Mouse (Mus musculus): ENCODE measurements around the gene Smarcb1. TPM values are rescaled to one million over a fixed set of nuclear protein-coding genes. Genes with fewer than 3 reads are reported as not detected.

The Smarcb1 gene
- total RNA-seq, 1 experiment from 2014 or later, result 88.3 TPM

DNA sequence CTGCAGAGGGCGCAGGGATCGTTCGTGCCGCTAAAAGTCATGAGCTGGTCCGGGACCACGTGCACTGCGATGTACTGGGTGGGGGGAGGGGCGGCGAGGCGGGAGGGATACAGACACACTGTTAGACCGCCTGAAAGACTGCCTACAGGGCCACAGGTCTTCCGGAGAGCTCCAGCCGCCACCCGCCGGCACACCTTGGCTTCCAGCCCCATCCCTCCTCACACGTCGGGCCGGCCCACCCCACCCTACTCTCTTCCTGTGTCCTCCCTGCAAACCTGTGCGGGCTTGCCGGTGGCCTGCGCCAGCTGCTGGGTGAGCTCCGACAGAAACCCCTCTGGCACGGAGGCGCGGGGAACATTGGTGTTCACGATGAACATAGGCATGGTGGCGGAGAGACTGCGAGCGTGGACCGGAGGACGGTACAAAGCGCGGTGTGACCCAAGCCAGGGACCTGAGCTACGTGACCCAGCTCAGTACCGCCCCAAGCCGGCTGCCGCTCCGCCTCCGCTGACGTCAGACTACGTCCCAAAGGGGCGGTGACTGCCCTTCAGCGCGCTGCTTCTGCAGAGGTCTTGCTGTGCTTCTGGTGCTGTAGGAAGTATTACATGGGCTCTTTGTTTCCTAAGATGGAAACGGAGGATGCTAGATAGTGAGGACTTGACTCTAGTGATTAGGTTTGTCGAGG is 61.5 kb downstream of the Smarcb1 start, which contains the start of gene Mif:
Gene Mif, minus strand, starts transcription at position 455 of the 685 bp plus-strand sequence.
- ATAC-seq (replicated peaks; ENCODE audit: low read depth, poor library complexity, severe bottlenecking), result peak; percentile 98

DNA sequence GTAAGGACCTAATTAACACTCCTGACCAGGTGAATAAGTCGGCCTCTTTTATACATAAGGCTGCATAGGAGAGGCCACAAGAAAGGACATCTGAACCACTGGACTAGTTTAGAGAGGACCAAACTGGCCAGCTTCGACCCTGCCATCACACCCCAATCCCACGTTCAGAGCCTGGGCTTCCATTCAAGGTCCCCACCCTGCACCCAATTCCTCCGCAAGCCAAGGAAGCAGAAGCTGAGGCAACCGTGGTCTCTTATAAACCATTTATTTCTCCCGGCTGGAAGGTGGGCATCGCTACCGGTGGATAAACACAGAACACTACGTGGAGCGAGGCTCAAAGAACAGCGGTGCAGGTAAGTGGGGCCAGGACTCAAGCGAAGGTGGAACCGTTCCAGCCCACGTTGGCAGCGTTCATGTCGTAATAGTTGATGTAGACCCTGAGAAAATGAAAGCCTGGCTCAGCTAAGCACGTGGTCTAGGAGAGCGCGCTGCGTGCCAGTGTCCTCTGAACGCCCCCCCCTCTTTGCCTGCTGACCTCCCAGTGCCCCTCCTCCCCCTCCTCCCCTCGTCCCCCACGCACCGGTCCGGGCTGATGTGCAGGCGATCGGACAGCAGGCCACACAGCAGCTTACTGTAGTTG is 62.2 kb downstream of the Smarcb1 start:
- ATAC-seq (replicated peaks; ENCODE audit: low read depth, poor library complexity, severe bottlenecking), result peak; percentile 22; the same call in 1 of the 2 replicates

- no peak for ATAC-seq (replicated peaks; ENCODE audit: low read depth, poor library complexity, severe bottlenecking)
Observed at GRCm38 (mm10) chr10:75857598-75857997, 63.8 kb downstream of the Smarcb1 start.

GRCm38 (mm10) chr10:75856976-75857375 is 64.4 kb downstream of the Smarcb1 start:
- ATAC-seq (replicated peaks; ENCODE audit: low read depth, poor library complexity, severe bottlenecking), result no peak

DNA sequence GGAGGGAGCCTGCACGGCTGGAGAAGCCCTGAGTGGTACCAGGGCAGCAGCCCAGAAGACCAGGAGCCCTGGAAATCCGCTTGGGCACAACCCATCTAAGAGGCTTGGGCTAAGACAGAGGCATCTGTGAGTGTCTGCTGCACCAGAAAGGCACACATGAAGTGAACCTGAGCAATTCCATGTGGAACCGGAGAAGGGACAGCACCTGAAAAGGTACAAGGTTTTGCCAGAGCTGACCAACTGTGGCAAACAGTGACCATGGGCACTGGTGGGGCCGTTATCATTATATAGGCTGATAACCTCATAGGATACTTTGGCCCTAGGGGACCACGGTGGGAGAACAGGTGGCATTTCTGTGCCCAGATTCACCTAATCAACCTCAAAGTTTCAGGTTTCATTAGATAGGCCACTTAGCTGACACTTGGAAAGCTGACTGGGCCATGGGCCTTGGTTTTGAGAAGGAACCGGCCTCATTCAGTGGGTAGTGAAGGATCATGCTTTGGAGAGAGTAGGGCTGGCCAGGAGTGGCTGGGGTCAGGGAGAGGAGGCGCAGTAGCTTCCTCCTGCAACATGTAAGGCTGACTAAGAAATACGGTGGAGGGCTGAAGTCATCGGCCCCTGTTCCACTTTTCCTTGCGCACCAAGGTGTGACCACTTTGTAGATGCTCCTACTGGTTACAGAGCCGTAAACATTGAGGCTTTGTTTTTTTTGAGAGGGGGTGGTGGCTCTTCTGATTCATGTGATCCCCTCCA is 65.1 kb downstream of the Smarcb1 start:
- no peak for ATAC-seq (replicated peaks; ENCODE audit: low read depth, poor library complexity, severe bottlenecking)

- ATAC-seq (replicated peaks; ENCODE audit: low read depth, poor library complexity, severe bottlenecking), result no peak
Observed at GRCm38 (mm10) chr10:75855416-75855981, 65.9 kb downstream of the Smarcb1 start.

GRCm38 (mm10) chr10:75854791-75855190 is 66.6 kb downstream of the Smarcb1 start:
- no peak for ATAC-seq (replicated peaks; ENCODE audit: low read depth, poor library complexity, severe bottlenecking)

- no peak for ATAC-seq (replicated peaks; ENCODE audit: low read depth, poor library complexity, severe bottlenecking)
Observed at GRCm38 (mm10) chr10:75854096-75854495, 67.3 kb downstream of the Smarcb1 start.

DNA sequence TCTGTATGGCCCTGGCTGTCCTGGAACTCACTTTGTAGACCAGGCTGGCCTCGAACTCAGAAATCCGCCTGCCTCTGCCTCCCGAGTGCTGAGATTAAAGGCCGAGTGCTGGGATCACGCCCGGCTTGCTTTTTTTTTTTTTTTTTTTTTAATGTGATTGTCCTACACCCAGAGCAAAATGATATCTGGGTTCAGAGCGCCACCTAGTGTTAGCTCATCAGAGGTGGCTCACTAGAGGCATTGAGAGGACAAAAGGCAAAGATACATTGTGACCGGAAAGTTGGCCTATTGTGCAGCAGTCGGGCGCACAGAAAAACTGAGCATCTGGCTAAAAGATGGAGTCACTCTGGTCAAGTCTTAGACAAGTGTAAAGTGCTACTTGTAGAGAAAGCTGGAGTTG is 68.0 kb downstream of the Smarcb1 start:
- ATAC-seq (replicated peaks; ENCODE audit: low read depth, poor library complexity, severe bottlenecking), result peak; percentile 76

DNA sequence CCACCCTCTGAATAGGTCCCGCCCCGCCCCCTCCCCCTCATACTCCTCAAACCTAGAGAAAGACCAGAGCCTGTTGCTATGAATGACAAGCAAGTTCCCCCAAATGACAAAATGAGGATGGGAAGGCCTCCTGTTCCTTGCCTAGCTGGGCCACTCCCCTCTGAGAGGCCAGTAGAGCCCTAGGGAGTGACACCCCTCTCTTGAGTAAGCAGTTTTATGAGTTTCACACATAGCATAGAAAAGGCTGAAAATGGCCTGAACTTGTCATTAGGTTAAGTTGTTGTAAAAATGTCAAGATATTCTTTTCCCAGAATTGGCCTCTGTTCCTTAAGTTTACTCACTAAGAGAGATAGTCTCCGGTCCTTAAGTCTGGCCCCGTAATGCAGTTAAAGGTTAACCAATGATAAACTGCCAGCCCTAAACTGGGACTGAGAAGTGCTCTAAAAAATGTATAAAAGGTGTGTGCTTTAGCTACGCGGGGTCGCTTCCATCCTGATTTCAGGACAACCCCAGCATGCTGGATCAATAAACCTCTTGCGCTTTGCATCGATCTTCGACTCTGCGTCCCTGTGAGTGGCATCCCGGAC is 68.8 kb downstream of the Smarcb1 start:
- no peak for ATAC-seq (replicated peaks; ENCODE audit: low read depth, poor library complexity, severe bottlenecking)

DNA sequence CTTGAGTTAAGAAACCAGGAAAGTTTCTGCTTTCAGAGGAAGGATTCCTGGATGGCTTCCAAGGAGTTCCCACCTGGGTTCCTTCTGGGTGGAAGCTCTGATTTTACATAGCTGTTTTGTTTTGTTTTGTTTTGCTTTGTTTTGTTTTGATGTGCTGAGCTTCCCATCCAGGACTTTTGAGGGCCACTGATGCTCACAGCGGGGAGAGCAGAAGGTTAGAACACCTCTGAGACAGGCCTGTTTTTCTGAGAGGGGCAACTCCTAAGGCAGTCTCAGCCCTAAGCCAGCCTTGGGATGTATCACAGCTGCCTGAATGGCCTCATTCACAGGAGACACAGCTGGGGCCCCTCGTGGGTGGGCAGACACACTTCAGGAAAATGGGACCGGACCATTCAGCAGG is 69.7 kb downstream of the Smarcb1 start:
- ATAC-seq (replicated peaks; ENCODE audit: low read depth, poor library complexity, severe bottlenecking), result no peak

DNA sequence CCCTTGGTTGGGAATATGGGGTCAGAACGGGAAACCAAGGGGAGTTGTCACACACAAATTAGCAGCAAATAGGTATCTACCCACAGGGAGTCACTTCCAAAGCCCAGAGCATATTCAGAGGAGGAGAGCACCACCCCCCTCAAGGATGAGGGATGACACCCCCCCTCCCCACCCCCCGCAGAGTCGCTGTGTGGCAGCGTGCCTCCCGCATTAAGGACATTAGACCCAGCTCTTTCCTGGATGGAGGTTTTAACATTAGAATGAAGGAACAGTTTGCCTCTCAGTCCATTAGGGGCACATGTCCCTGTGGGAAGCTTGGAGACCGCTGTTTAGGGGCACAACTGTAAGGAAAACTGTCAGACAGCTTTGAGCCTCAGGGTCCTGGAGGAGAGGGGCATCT is 70.3 kb downstream of the Smarcb1 start:
- ATAC-seq (replicated peaks; ENCODE audit: low read depth, poor library complexity, severe bottlenecking), result no peak

GRCm38 (mm10) chr10:75848382-75848781 is 73.0 kb downstream of the Smarcb1 start:
- no peak for ATAC-seq (replicated peaks; ENCODE audit: low read depth, poor library complexity, severe bottlenecking)

Other genes starting within 250 kb of the Smarcb1 start
- gene Cabin1, start 157.3 kb downstream of the Smarcb1 start, total RNA-seq (2017), result 23.0 and 38.6 TPM in 2 replicates
- gene Ddt, start 148.2 kb downstream of the Smarcb1 start, total RNA-seq (2017), result 36.5 and 63.9 TPM in 2 replicates
- gene Gm20441, start 140.7 kb downstream of the Smarcb1 start, total RNA-seq (2017), result not detected in 2 replicates
- 2.3 and 7.5 TPM in 2 replicates for gene Gstt3, start 140.2 kb downstream of the Smarcb1 start, total RNA-seq (2017)
- 0.63 and 0.96 TPM in 2 replicates for gene Gstt1, start 123.0 kb downstream of the Smarcb1 start, total RNA-seq (2017)
- gene Gstt4, start 99.1 kb downstream of the Smarcb1 start, total RNA-seq (2017), result not detected in 2 replicates
- 10.7 and 19.0 TPM in 2 replicates for gene Gstt2, start 84.2 kb downstream of the Smarcb1 start, total RNA-seq (2017)
- gene Mif, start 61.4 kb downstream of the Smarcb1 start, total RNA-seq (2017), result 521 and 525 TPM in 2 replicates
- gene Derl3, start 28.2 kb downstream of the Smarcb1 start, total RNA-seq (2017), result not detected in 2 replicates
- 39.6 and 50.1 TPM in 2 replicates for gene Chchd10, start 11.5 kb upstream of the Smarcb1 start, total RNA-seq (2017)
- gene Mmp11, start 14.9 kb upstream of the Smarcb1 start, total RNA-seq (2017), result 1.6 TPM in 1 of 2 replicates, not detected in the other
- gene Gm867, start 19.1 kb upstream of the Smarcb1 start, total RNA-seq (2017), result not detected in 2 replicates
- gene Vpreb3, start 21.4 kb upstream of the Smarcb1 start, total RNA-seq (2017), result not detected in 2 replicates
- gene Gm5134, start 32.9 kb upstream of the Smarcb1 start, total RNA-seq (2017), result 0.46 TPM in 1 of 2 replicates, not detected in the other
- gene Zfp280b, start 111.0 kb upstream of the Smarcb1 start, total RNA-seq (2017), result 10.1 and 13.1 TPM in 2 replicates
- not detected in 2 replicates for gene Slc5a4b, start 189.3 kb upstream of the Smarcb1 start, total RNA-seq (2017)
- gene Slc5a4a, start 225.8 kb upstream of the Smarcb1 start, total RNA-seq (2017), result not detected in 2 replicates